Mouse (Mus musculus) heart, adult 2 months (tissue): ENCODE results near the gene Rnf225.

Experiments used
- EP300 ChIP-seq: fragments of 200-500 bp; IDR thresholded peaks from 2 replicates; pipeline ENCODE4 v1.6.1; 2011; ENCODE audit warnings: low read depth, low read length, control low read depth; ENCODE audit not compliant: insufficient read depth
- POLR2A ChIP-seq: fragments of 200-500 bp; IDR thresholded peaks from 2 replicates; pipeline ENCODE4 v1.6.1; 2011; ENCODE audit warnings: mild to moderate bottlenecking, low read depth, low read length, control low read depth; ENCODE audit not compliant: insufficient read depth

GRCm38 (mm10) chr7:12949032-12949871 is 22.0 kb downstream of the Rnf225 start:
- TF ChIP-seq POLR2A (peak; percentile 58; the same call in 1 of the 2 replicates), EP300 (peak; percentile 44; the same call in 1 of the 2 replicates)
